Mouse (Mus musculus): ENCODE data around the gene Lrfn5.

Gene Lrfn5

GRCm38 (mm10) chr12:61522829-61523370 lies at the start of gene Lrfn5:
Gene Lrfn5 (plus strand): TSS chr12:61523150.
- peak in 1 of 2 experiments; percentile 15 for DNase-seq

GRCm38 (mm10) chr12:61521501-61522147 lies 1.3 kb upstream of the Lrfn5 start:
- no peak for DNase-seq

GRCm38 (mm10) chr12:61522148-61522828 lies 662 bp upstream of the Lrfn5 start:
- no peak for DNase-seq

GRCm38 (mm10) chr12:61523631-61524182 lies 757 bp downstream of the Lrfn5 start:
- no peak for DNase-seq

GRCm38 (mm10) chr12:61524183-61524651 lies 1.3 kb downstream of the Lrfn5 start:
- DNase-seq, result no peak

- no peak for DNase-seq
These were observed 3.2 kb downstream of the Lrfn5 start for GRCm38 (mm10) chr12:61526199-61526598.

- DNase-seq, result no peak
These were observed 57.0 kb downstream of the Lrfn5 start for GRCm38 (mm10) chr12:61579949-61580348.

GRCm38 (mm10) chr12:61600305-61600704 lies 77.4 kb downstream of the Lrfn5 start:
- DNase-seq, result no peak

GRCm38 (mm10) chr12:61607871-61608270 lies 84.9 kb downstream of the Lrfn5 start:
- peak; percentile 5 to 15 for DNase-seq

GRCm38 (mm10) chr12:61610081-61610480 lies 87.1 kb downstream of the Lrfn5 start:
- DNase-seq, result peak in 1 of 2 experiments; percentile 3

GRCm38 (mm10) chr12:61624532-61624931 lies 101.6 kb downstream of the Lrfn5 start:
- no peak for DNase-seq

GRCm38 (mm10) chr12:61654380-61654779 lies 131.4 kb downstream of the Lrfn5 start:
- no peak for DNase-seq

GRCm38 (mm10) chr12:61723158-61723557 lies 200.2 kb downstream of the Lrfn5 start:
- peak in 1 of 2 experiments; percentile 38 for DNase-seq

- DNase-seq, result no peak
These were observed 284.2 kb downstream of the Lrfn5 start for GRCm38 (mm10) chr12:61807073-61807605.

- DNase-seq, result no peak
These were observed 300.7 kb downstream of the Lrfn5 start for GRCm38 (mm10) chr12:61823601-61824000.

GRCm38 (mm10) chr12:61826311-61826710 lies 303.4 kb downstream of the Lrfn5 start:
- no peak for DNase-seq

GRCm38 (mm10) chr12:61842599-61843291 lies 319.8 kb downstream of the Lrfn5 start:
- DNase-seq, result no peak

GRCm38 (mm10) chr12:61854183-61854582 lies 331.2 kb downstream of the Lrfn5 start:
- DNase-seq, result no peak

Data from kidney, postnatal 36 days (tissue).